Mouse (Mus musculus) cortical plate, adult 2 months (tissue): Measurements from ENCODE around the gene Stxbp5.

Experiments used
- CTCF ChIP-seq: fragments of 200-500 bp; IDR thresholded peaks from 2 replicates; pipeline ENCODE4 v1.5.1; 2011; ENCODE audit warnings: mild to moderate bottlenecking, control low read depth, low read length; ENCODE audit not compliant: insufficient read depth; ENCODE audit errors: extremely low read depth
- POLR2A ChIP-seq: fragments of 200-500 bp; IDR thresholded peaks from 2 replicates; pipeline ENCODE4 v1.6.1; 2011; ENCODE audit warnings: mild to moderate bottlenecking, low read length, control low read depth; ENCODE audit not compliant: insufficient read depth; ENCODE audit errors: extremely low read depth

DNA sequence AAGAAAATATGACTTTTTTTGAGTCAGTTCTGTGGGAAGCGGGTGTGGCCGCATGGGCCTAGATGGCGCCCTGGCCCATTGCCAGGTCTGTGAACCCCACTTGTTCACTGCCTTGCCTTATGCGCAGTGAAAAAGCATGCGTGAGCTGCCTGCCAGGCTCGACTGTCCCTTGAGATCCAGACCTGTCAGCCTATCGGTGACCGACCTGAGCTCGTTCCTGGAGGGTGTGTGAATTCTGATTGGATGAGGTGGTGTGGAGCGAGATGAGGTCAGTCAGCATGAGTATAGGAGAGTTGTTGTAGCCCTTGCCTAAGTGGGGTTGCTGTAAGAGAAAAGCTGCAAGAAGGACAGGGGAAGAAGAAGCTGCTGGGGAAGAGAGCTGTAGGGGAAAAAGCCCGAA lies 114.4 kb downstream of the Stxbp5 start:
- TF ChIP-seq CTCF = no peak
- TF ChIP-seq POLR2A = no peak
